18 mouse cellular contexts compared by ENCODE assay signal in the genomic region with DNA sequence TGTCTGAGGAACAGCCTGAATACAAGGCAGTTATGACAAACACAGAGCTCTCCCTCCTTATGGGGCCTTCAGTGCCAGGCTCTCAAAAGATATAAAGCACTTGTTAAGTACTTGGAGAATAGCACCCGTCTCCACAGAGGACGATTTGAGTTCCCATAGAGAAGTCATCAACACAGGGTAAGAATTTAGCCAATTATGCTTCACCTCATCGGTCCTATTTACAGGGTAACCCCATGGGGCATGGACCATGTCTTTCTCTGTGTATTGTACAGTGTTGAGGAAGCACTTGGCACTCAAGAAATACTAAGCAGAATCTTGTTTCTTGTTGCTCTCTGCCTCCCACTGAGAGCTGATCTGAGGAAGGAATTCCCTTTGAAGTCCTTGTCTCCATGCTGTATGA.
"Had no signal": no experiment of that assay in that cellular context is flagged by ENCODE, and none has a peak within 500 bp of the region (broad histone marks: within the 10 kb centered on the region; RNA-seq: fewer than 3 reads in every experiment).

No protein-coding gene starts in this region.

- H3K27ac ChIP-seq: midbrain, embryonic 10.5 days; midbrain, embryonic 12.5 days; neural tube, embryonic 13.5 days; neural tube, embryonic 15.5 days had no signal

- H3K4me1 ChIP-seq: midbrain, embryonic 10.5 days; neural tube, embryonic 13.5 days; neural tube, embryonic 15.5 days had no signal

- H3K27me3 ChIP-seq: midbrain, embryonic 12.5 days; neural tube, embryonic 13.5 days; neural tube, embryonic 15.5 days had no signal

- H3K36me3 ChIP-seq: midbrain, embryonic 10.5 days; midbrain, embryonic 12.5 days; neural tube, embryonic 13.5 days; neural tube, embryonic 15.5 days had no signal

- DNase-seq: lung, adult 18-20 months; lung, embryonic 14.5 days; lung, postnatal 10 days; lung, postnatal 4 days; midbrain, embryonic 14.5 days; retina, postnatal 1 day; right cerebral cortex, adult 18-20 months; right cerebral cortex, postnatal 25 days; right cerebral cortex, postnatal 4 days; spleen, adult 18-20 months; thymus, adult 2 months; thymus, postnatal 25 days; thymus, postnatal 4 days had no signal

- H3K9ac ChIP-seq: lung, embryonic 14.5 days; midbrain, embryonic 12.5 days; neural tube, embryonic 13.5 days; neural tube, embryonic 15.5 days had no signal

- H3K9me3 ChIP-seq: midbrain, embryonic 10.5 days; midbrain, embryonic 12.5 days; neural tube, embryonic 13.5 days; neural tube, embryonic 15.5 days had no signal

- H3K4me2 ChIP-seq: lung, embryonic 14.5 days; midbrain, embryonic 12.5 days; neural tube, embryonic 13.5 days; neural tube, embryonic 15.5 days had no signal

- H3K4me3 ChIP-seq: midbrain, embryonic 10.5 days; midbrain, embryonic 12.5 days; myocyte; neural tube, embryonic 13.5 days; neural tube, embryonic 15.5 days had no signal
